Comparison of ENCODE assay signal across 26 mouse cellular contexts in genomic region chr17:30932836-30933235, GRCm38 (mm10). TPM values are rescaled to one million over a fixed set of nuclear protein-coding genes. Genes with fewer than 3 reads are reported as not detected.
DNase-seq lines count a peak whose midpoint lies in the region; ATAC-seq lines count a peak whose summit lies in the region.
"Had no signal": no experiment of that assay in that cellular context is flagged by ENCODE, and none has a peak within 500 bp of the region (broad histone marks: within the 10 kb centered on the region; RNA-seq: fewer than 3 reads in every experiment).

No protein-coding gene starts in this region.

- no peak overlapping the region for H3K27ac ChIP-seq in neural tube, embryonic 15.5 days (replicated peaks)
- H3K27ac ChIP-seq: embryonic facial prominence, embryonic 13.5 days; embryonic facial prominence, embryonic 15.5 days; forebrain, embryonic 10.5 days; forebrain, embryonic 12.5 days had no signal

- no peak overlapping the region for H3K4me2 ChIP-seq in neural tube, embryonic 15.5 days
- H3K4me2 ChIP-seq: embryonic facial prominence, embryonic 13.5 days; embryonic facial prominence, embryonic 15.5 days; forebrain, embryonic 12.5 days had no signal

- H3K4me3 ChIP-seq in neural tube, embryonic 15.5 days (replicated peaks), result no peak overlapping the region
- H3K4me3 ChIP-seq: embryonic facial prominence, embryonic 13.5 days; embryonic facial prominence, embryonic 15.5 days; erythroblast, embryonic 14.5 days; forebrain, embryonic 10.5 days; forebrain, embryonic 12.5 days had no signal

- H3K9ac ChIP-seq in neural tube, embryonic 15.5 days (replicated peaks), result no peak overlapping the region
- H3K9ac ChIP-seq: embryonic facial prominence, embryonic 13.5 days; embryonic facial prominence, embryonic 15.5 days; forebrain, embryonic 12.5 days had no signal

- ATAC-seq in neural tube, embryonic 15.5 days (ENCODE audit: low FRiP score), result no peak
- ATAC-seq: CD4-positive, CD25-positive, alpha-beta regulatory T cell, adult 4 months; forebrain, embryonic 14.5 days; forebrain, embryonic 16.5 days had no signal

- no peaks in the 10 kb centered on the region for H3K36me3 ChIP-seq in neural tube, embryonic 15.5 days
- H3K36me3 ChIP-seq: embryonic facial prominence, embryonic 13.5 days; embryonic facial prominence, embryonic 15.5 days; forebrain, embryonic 10.5 days; forebrain, embryonic 12.5 days had no signal

- 0 out of 2 replicates have a peak, but pooled peaks cover 8% of the 10 kb centered on the region for H3K4me1 ChIP-seq in neural tube, embryonic 15.5 days
- H3K4me1 ChIP-seq: embryonic facial prominence, embryonic 15.5 days; forebrain, embryonic 12.5 days had no signal

- 68% methylated on average over 5 of the region's 5 CpGs for WGBS in neural tube, embryonic 15.5 days

- H3K27me3 ChIP-seq in neural tube, embryonic 15.5 days (replicated peaks), result no peaks in the 10 kb centered on the region
- H3K27me3 ChIP-seq: embryonic facial prominence, embryonic 13.5 days; embryonic facial prominence, embryonic 15.5 days had no signal

- H3K9me3 ChIP-seq in neural tube, embryonic 15.5 days (replicated peaks), result no peaks in the 10 kb centered on the region
- H3K9me3 ChIP-seq: embryonic facial prominence, embryonic 13.5 days; embryonic facial prominence, embryonic 15.5 days; forebrain, embryonic 10.5 days; forebrain, embryonic 12.5 days had no signal

- peak; percentile 48 for DNase-seq in embryo, embryonic 10 days (ENCODE audit: low spot score)
- DNase-seq in embryo, embryonic 9.5 days (ENCODE audit: extremely low spot score), result no peak
- DNase-seq in neural tube, embryonic 10.5 days (ENCODE audit: extremely low spot score, low spot score), result peak; percentile 41
- DNase-seq in embryo, embryonic 11 days, result peak; percentile 40
- peak; percentile 61 for DNase-seq in mesoderm, embryonic 11.5 days (ENCODE audit: low read depth, low spot score)
- no peak for DNase-seq in right cerebral cortex, adult 18-20 months
- no peak for DNase-seq in right cerebral cortex, adult 2 months (ENCODE audit: low spot score in 2 of 2)
- DNase-seq: adrenal gland, adult 2 months; adrenal gland, postnatal 10 days; adrenal gland, postnatal 25 days; B cell, adult 2 months; cerebellum, adult 11 months; cerebellum, adult 18-20 months; cerebellum, adult 8-10 months; cerebellum, adult 9-11 months; cerebellum, postnatal 14 days; cerebellum, postnatal 36 days had no signal

RNA-seq across cellular contexts. Expression of gene Umodl1, which starts 21.6 kb away (rescaled TPM):
- 0.03 and 3.0 TPM in 2 replicates for polyA plus RNA-seq in neural tube, embryonic 15.5 days (2015; fragmentation: Nextera tagmentation; extraction: Ambion mirVana)
- polyA plus RNA-seq: CD4-positive, CD25-positive, alpha-beta regulatory T cell, adult 4 months; forebrain, embryonic 10.5 days; forebrain, embryonic 12.5 days had no signal

RNA-seq across cellular contexts. Expression of gene Glp1r, which starts 31.2 kb away (rescaled TPM):
- 1.0 and 1.2 TPM in 2 replicates for polyA plus RNA-seq in neural tube, embryonic 15.5 days (2015; fragmentation: Nextera tagmentation; extraction: Ambion mirVana)
- polyA plus RNA-seq: erythroblast, embryonic 14.5 days; forebrain, embryonic 10.5 days had no signal

Comparison
In these comparisons a context has a peak if more than half of its experiments do, and no peak if none do; other contexts are left out.
1. DNase-seq: peak in embryo, embryonic 10 days (single experiment), neural tube, embryonic 10.5 days (single experiment), embryo, embryonic 11 days (single experiment) and mesoderm, embryonic 11.5 days (single experiment); none in embryo, embryonic 9.5 days (single experiment), right cerebral cortex, adult 18-20 months (single experiment) and right cerebral cortex, adult 2 months (0 of 2).